Mouse (Mus musculus) gastrocnemius, adult 2 months (tissue): ENCODE data around the gene Ino80b. TPM values are rescaled to one million over a fixed set of nuclear protein-coding genes. Genes with fewer than 3 reads are reported as not detected.
"Not testable (repeated sequence)": the region's sequence is repeated elsewhere in the genome, so short reads cannot be mapped to it uniquely, and the experiment has no call there.

Experiments used
- DNase-seq: peaks from one replicate; pipeline ENCODE4 v3.0.0; 2022
- H3K27ac ChIP-seq: fragments of 200-600 bp; 2 replicates; pipeline ENCODE4 v1.8.1; 2022; ENCODE audit warnings: mild to moderate bottlenecking
- H3K4me3 ChIP-seq: fragments of 200-600 bp; 2 replicates; pipeline ENCODE4 v1.8.1; 2022; ENCODE audit warnings: mild to moderate bottlenecking, moderate library complexity
- CTCF ChIP-seq: fragments of 200-600 bp; IDR thresholded peaks from 2 replicates; pipeline ENCODE4 v1.8.1; 2022; ENCODE audit warnings: antibody characterized with exemption, mild to moderate bottlenecking, moderate library complexity
- intact Hi-C: fragments of 180-260 bp; cut with DNase I; formaldehyde crosslinking; loops from one replicate; pipeline ENCODE4 v1.15.1; 2025
- long read RNA-seq, 2 experiments: library from polyadenylated mRNA; stranded (forward); transcript quantifications; one replicate each; pipeline ENCODE4 v2.0.0; 2021
- total RNA-seq, 2 experiments: library from RNA; stranded (reverse); gene quantifications; 2 replicates each; pipeline ENCODE4 v1.2.3; 2021

The Ino80b gene
- 10 to 100 TPM; 13.7 to 16.3 TPM for total RNA-seq
- long read RNA-seq, experiment 1, transcript Ino80b-202 (5 exons, 1,503 nt), result major isoform, 9 of 12 reads
- long read RNA-seq, experiment 1, partial matches to known transcripts, result 3 of 12 reads
- long read RNA-seq, experiment 1, other reads (novel, unspliced or antisense), result 0 of 12 reads
- long read RNA-seq, experiment 2, transcript Ino80b-202 (5 exons, 1,503 nt), result major isoform, 18 of 22 reads
- long read RNA-seq, experiment 2, partial matches to known transcripts, result 3 of 22 reads
- long read RNA-seq, experiment 2, other reads (novel, unspliced or antisense), result 1 of 22 reads

- Histone ChIP-seq H3K4me3 (peak within 1 kb of the TSS; percentile 84), H3K27ac (peak within 1 kb of the TSS; percentile 91)
- intact Hi-C loops, result no loop called here
- no peak for DNase-seq
- no peak for TF ChIP-seq CTCF
Observed at GRCm38 (mm10) chr6:83125331-83125730, at the start of gene Ino80b. Gene Ino80b (minus strand): TSS chr6:83125431.

DNA sequence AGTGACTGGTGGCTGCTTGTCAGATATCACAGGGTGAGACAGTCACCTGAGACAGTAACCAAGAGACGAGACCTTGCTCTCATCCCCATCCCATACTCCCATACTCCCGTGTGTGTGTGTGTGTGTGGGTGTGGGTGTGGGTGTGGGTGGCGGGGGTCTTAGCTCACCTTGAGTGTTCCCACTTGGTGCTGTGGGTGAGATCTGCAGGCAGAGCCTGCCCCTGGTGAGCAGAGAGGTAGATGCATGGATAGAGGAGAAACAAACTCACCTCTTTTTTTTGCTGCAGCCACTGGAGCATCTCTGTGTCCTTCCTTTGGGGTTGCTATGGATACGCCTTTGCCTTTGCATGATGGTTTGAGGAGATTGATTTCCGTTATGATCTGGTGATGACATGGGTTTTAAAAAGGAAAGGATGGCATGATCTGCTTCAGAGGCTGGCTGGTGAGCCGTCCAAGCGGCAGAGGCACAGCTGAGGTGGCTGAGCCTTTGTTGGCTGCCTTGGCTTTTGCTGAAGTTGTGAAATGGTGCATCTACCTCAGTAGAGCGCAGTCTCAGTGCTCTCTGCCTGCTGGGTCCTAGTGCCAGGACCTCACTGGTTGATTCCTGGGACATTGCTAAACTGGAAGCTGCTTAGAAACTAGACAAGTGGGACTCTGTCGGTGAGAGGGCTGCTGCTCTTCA is 47.1 kb upstream of the Ino80b start:
- DNase-seq, result no peak
- H3K27ac ChIP-seq, result no peak overlapping the region; the same call in 1 of the 2 replicates
- H3K4me3 ChIP-seq, result no peak overlapping the region
- intact Hi-C loops, result no loop called here
- TF ChIP-seq CTCF, result no peak

DNA sequence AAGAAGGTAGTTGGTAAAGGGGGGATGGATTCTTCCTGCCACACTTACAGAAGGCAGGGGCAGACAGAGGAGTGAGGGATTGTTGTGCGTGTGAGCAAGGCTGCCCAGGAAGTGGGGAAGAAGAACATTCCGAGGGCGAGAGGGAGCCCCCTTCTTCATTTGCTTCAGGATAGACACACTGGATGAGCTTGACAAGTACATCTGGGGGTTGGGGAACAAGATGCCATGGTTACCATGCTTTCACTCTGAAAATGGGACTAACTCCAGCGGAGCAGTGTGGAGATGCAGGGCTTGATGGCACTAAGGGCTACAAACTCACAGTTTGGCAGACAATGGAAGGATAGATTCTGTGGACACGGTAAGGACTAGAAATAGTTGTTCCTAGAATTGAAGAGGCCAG is 45.8 kb upstream of the Ino80b start:
- TF ChIP-seq CTCF, result no peak
- Histone ChIP-seq H3K4me3 (no peak overlapping the region), H3K27ac (no peak overlapping the region)
- intact Hi-C loops, result no loop called here
- no peak for DNase-seq

- DNase-seq, result peak; percentile 59
- intact Hi-C loops, result no loop called here
- Histone ChIP-seq H3K4me3 (peak overlapping the region; percentile 24; the same call in 1 of the 2 replicates), H3K27ac (peak overlapping the region; percentile 65)
- TF ChIP-seq CTCF, result no peak
Observed at GRCm38 (mm10) chr6:83169872-83170271, 44.6 kb upstream of the Ino80b start.

DNA sequence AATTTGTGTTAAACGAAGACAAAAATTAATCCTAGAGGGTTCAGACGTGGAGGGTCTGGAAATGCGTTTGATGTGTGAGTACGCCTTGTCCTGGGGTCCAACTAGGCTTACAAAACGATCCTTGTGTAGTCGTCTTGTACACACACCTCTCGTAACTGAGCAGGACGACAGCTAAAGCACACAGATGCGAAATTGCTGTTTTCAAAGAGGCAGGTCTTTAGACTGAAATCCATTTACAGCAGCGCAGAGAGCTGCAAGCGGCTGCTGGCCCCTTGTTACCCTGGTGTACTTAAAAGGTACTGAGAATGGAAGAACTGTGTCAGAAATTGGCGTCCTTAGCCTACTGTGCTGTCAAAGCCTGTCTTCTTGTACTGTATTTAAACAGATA is 41.0 kb upstream of the Ino80b start:
- intact Hi-C loops, result no loop called here
- DNase-seq, result no peak
- no peak for TF ChIP-seq CTCF
- Histone ChIP-seq H3K27ac (peak overlapping the region; percentile 98), H3K4me3 (peak overlapping the region; percentile 90)

DNA sequence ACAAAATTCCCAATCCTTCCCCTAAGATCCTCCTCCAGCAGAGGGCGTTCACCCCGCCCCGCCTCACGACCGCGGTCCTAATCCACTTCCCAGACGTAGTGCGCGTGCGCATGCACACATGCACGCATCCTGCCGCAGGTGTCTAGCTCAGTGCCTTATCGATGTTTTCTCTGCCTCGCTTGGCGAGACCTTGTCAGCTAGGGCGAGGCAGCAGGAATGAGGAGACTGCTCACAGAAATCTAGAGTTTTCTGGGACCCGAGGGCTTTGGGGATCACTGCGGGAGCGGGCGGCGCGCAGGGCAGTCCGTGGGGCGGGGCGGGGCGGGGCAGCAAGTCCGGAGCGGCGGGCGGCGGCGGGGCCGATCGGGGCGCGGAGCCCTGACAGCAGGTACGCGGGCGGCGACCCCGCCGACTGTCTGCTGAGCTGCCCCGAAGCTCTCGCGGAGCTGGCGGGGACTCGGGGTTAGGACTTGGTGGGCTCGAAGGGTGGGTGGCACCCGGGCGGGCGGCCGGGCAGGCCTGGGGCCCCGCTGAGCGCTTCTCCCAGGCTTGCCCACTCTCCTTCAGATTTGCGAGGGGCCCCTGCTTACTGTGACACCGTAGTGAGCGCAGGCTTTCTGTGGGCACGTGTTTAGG is 40.5 kb upstream of the Ino80b start, which contains the start of gene Dctn1:
Dctn1 (plus strand) TSS at position 314 of the 636 bp plus-strand sequence.
- intact Hi-C loops, result loop anchor here (2.0 kb wide), 1 partner anchor 103 kb away; no protein-coding TSS in a partner anchor
- peak within 1 kb of the TSS; percentile 90 for H3K4me3 ChIP-seq
- peak; percentile 97 for DNase-seq
- peak within 1 kb of the TSS; percentile 98 for H3K27ac ChIP-seq
- TF ChIP-seq CTCF, result peak; percentile 90

DNA sequence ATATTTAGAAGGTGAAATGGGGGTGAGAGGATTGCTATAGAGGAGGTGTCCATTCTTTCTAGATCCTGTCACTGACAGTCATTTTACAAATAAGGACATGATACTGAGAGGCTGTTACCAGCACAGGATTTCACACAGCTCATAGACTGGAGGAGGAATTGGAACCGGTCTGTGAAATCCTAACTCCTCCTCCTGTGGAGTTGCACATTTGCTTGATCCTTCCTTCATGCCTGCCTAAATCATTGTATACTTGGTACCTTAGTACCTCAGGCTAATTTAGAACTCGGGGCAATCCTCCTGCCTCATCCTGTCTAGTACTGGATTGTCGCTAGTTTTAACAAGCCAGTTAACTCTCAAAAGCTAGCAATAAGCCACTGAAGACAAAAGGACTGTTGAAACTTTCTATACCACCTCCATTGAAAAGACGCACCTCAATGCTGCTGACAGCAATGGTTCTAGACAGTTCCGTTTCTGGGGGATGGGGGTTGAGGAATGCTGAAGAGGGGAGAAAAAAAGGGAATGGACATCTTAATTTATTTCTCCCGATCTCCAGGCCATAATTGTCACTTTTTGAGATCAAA is 39.9 kb upstream of the Ino80b start:
- no peak for TF ChIP-seq CTCF
- intact Hi-C loops, result loop anchor here (2.0 kb wide), 1 partner anchor 104 kb away; no protein-coding TSS in a partner anchor
- no peak for DNase-seq
- Histone ChIP-seq H3K4me3 (peak overlapping the region; percentile 90), H3K27ac (peak overlapping the region; percentile 98)

- peak overlapping the region; percentile 73 for H3K4me3 ChIP-seq
- intact Hi-C loops, result loop anchor here (5.0 kb wide), 2 partner anchors 105 to 165 kb away; partner anchors contain the start of genes Dqx1 and Htra2
- DNase-seq, result peak; percentile 64
- peak; percentile 71 for TF ChIP-seq CTCF
- peak overlapping the region; percentile 20 for H3K27ac ChIP-seq
Observed at GRCm38 (mm10) chr6:83162701-83163100, 37.5 kb upstream of the Ino80b start.

GRCm38 (mm10) chr6:83161921-83162641 is 36.9 kb upstream of the Ino80b start:
- DNase-seq, result peak; percentile 63
- intact Hi-C loops, result loop anchor here (5.0 kb wide), 2 partner anchors 105 to 165 kb away; partner anchors contain the start of genes Dqx1 and Htra2
- H3K27ac ChIP-seq, result peak overlapping the region; percentile 20
- H3K4me3 ChIP-seq, result peak overlapping the region; percentile 73
- no peak for TF ChIP-seq CTCF

GRCm38 (mm10) chr6:83161442-83161841 is 36.2 kb upstream of the Ino80b start:
- intact Hi-C loops, result loop anchor here (5.0 kb wide), 2 partner anchors 104 to 164 kb away; partner anchors contain the start of genes Dqx1 and Htra2
- no peak for DNase-seq
- TF ChIP-seq CTCF, result no peak
- peak overlapping the region; percentile 73 for H3K4me3 ChIP-seq
- H3K27ac ChIP-seq, result no peak overlapping the region

GRCm38 (mm10) chr6:83159456-83159855 is 34.2 kb upstream of the Ino80b start:
- DNase-seq, H3K4me3 ChIP-seq, H3K27ac ChIP-seq, intact Hi-C loops: not testable (repeated sequence)
- peak; percentile 65 for TF ChIP-seq CTCF
